Mouse (Mus musculus) adrenal gland, adult 18-20 months (tissue): Measurements from ENCODE around the gene Gm9970. TPM values are rescaled to one million over a fixed set of nuclear protein-coding genes. Genes with fewer than 3 reads are reported as not detected.

ENCODE experiments used
- DNase-seq, 2 experiments: peaks; one replicate each; pipeline ENCODE4 v3.0.0; 2021 to 2022; ENCODE audit warnings: low spot score in 2 of 2
- total RNA-seq, 2 experiments: library from RNA; stranded (reverse); gene quantifications; 1 replicate in 1 of 2; 2 replicates in 1 of 2; pipeline ENCODE4 v1.2.3; 2021

Gm9970 gene
- total RNA-seq, 2 experiments from 2014 or later: 0.60 TPM; not detected in 1

DNA sequence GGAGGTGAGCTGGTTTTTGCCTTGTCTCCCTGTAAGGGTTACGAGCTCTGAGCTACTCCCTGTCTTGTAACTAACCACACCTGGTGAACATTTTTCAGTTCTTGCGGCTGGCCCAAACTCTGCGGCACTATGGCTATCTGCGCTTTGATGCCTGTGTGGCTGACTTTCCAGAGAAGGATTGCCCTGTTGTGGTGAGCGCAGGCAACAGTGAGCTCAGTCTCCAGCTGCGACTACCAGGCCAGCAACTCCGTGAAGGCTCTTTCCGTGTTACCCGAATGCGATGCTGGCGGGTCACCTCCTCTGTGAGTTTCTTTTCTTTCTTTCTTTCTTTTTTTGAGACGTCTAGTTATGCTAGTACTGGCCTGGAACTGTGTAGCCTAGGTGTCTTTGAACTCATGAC lies 44.0 kb downstream of the Gm9970 start:
- DNase-seq: no peak

DNA sequence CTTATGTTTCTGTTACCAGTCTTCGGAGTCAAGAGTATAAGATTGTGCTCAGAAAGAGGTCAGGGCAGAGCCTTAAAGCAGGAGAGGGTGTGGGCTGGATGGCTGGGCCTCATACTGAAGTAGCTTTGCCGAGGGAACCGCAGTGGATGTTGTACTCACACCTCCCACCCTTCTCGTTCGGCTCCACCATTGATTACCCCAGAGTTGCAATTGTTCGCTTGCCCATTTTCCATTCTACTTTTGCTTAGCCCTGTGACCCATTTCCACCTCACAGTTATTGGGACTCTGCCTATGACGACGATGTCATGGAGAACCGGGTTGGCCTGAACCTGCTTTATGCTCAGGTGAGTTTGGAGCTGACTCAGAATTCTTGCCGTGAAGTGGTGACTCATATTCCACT lies 44.8 kb downstream of the Gm9970 start:
- DNase-seq: no peak

DNA sequence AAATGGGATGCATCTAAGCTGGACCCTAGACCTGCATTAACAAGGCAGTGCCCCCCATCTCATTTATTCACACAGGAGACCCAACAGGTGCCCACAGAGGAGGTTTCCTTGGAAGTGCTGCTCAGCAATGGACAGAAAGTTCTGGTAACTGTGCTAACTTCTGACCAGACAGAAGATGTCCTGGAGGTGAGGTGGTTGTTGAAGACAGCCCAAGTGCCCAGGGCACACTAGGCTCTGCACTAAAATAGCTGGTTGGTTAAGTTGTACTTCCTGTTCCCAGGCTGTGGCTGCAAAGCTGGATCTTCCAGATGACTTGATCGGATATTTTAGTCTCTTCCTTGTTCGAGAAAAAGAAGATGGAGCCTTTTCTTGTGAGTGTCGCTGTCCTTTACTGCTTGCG lies 45.4 kb downstream of the Gm9970 start:
- no peak for DNase-seq

DNA sequence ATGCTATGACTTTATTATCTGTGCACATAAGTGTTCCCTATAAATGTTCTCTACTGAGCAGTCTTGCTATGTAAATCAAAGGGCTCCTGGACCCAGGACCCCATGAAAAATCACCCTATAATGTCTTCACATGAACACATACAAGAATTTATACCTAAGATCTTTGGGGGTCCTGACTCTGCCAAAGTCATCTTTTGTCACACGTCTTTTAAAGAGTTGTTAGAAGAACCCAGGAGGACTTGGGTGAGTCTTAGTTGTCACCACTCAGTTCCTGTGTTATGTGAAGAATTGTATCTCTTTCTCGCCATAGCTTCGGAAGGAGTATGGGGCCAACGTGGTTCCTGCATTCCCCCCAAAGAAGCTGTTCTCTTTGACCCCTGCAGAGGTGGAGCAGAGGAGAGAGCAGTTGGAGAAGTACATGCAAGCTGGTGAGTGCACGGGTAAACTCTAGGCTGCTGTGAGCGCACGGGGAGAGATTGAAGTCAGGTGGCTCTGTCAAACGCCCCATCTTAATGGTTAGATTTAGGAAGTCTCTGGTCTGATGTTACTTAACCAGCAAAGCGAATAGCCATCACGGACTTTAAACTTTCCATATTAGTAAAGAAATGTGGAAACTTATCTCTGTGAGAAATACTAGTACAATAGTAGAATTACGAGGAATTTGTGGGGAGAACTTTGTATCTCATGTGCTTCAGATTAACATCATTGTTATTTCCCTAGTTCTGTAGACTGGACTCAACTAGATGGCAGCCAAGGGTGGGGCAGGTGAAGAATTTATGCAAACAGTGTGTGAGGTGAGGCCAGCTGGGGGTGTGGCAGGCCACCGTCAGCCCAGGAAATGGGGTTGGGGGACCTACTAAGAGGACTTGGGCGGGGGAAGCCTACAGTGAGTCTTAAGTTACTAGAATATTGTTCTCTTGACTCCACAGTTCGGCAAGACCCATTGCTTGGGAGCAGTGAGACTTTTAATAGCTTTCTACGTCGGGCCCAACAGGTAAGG lies 46.2 kb downstream of the Gm9970 start:
- no peak for DNase-seq

DNA sequence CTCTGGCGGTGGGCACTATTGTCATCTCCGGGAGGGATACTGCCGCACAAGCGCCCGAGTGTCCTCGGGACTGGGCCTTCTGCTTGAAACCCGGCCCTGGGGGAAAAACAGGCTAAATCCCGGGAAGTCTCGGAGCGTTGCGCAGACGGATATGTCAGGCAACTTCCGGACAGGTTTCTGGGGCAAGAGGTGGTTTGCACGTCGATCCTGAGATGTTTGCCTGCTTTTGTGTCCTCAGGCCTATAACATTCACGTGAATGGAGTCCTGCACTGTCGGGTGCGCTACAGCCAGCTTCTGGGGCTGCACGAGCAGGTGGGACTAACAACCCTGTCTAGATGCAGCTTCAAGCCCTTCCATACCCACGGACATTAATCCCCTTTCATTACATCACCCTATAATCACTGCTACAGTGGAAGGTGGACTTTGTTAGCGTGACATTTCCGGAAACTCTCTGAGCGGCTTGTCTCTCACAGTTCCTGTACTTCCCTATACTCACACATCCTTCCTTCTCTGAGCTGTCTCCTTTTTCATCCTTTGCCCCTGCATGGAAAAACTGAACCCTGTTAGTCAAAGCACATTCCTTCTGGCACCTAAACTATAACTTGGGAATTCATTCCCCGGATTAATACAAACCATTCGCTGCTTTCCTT lies 47.3 kb downstream of the Gm9970 start:
- DNase-seq: no peak

DNA sequence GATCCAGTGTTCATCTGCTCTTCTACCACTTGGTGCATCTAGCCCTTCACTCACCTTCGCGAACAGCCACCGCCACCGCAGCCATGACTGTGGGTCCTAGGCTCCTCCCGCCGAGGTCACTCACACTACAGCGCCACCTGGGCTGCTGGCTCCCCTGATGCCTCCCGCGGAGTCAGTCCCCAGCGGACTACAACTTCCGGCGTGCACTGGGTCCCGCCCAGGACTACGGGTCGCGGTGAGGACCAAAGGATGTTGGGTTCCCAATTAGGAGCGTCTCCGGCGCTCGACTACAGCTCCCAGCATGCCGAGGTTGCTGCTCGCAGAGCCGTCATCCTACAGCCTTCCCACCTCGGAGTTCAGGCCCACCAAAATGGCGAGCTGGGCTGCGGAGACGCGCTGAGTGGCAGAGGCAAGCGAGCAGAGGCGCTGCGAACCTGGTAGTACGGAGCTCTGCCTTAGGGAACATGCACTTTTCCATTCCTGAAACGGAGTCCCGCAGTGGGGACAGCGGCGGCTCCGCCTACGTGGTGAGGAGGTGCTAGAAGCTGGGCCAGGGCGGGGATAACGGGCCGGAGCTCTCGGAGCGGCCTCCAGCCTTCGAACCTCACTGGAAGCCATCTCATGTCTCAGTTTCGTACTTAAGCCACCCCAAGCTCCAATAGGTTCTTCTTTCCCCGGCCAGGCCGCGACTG lies 47.9 kb downstream of the Gm9970 start, which contains the start of the genes Snx17 and Eif2b4:
Gene Snx17, plus strand, starts transcription at position 289 of the 692 bp plus-strand sequence.
Gene Eif2b4, minus strand, starts transcription at position 492 of the 692 bp plus-strand sequence.
- peak; percentile 99 for DNase-seq

- peak; percentile 82 to 88 for DNase-seq
These were observed 48.7 kb downstream of the Gm9970 start for GRCm38 (mm10) chr5:31192045-31192938.

Other genes with a start within 250 kb of the Gm9970 start
- 100 to 1,000 TPM; 104 to 109 TPM for gene Atraid, start 192.9 kb downstream of the Gm9970 start, total RNA-seq
- gene Slc5a6, start 192.3 kb downstream of the Gm9970 start, total RNA-seq: 10 to 100 TPM; 31.6 to 33.1 TPM
- gene Cad, start 186.5 kb downstream of the Gm9970 start, total RNA-seq: 10 to 100 TPM; 17.5 to 25.4 TPM
- not detected for gene Dnajc5g, start 134.9 kb downstream of the Gm9970 start, total RNA-seq
- gene Slc30a3, start 133.0 kb downstream of the Gm9970 start, total RNA-seq: not detected
- under 1 TPM in 1 of 2 experiments, not detected in 1; 0.35 TPM for gene Trim54, start 124.5 kb downstream of the Gm9970 start, total RNA-seq
- not detected for gene Ucn, start 102.4 kb downstream of the Gm9970 start, total RNA-seq
- 10 to 100 TPM; 59.1 to 61.5 TPM for gene Mpv17, start 87.0 kb downstream of the Gm9970 start, total RNA-seq
- 1 to 10 TPM; 1.9 to 2.2 TPM for gene Gm29609, start 61.3 kb downstream of the Gm9970 start, total RNA-seq
- gene Gtf3c2, start 61.1 kb downstream of the Gm9970 start, total RNA-seq: 10 to 100 TPM; 43.8 to 55.2 TPM
- gene Snx17, start 48.0 kb downstream of the Gm9970 start, total RNA-seq: 100 to 1,000 TPM; 103 to 108 TPM
- 10 to 100 TPM; 54.9 to 69.8 TPM for gene Eif2b4, start 47.8 kb downstream of the Gm9970 start, total RNA-seq
- 10 to 100 TPM; 25.9 to 29.2 TPM for gene Zfp513, start 38.9 kb downstream of the Gm9970 start, total RNA-seq
- gene Ppm1g, start 20.5 kb downstream of the Gm9970 start, total RNA-seq: 100 to 1,000 TPM; 110 to 129 TPM
- 10 to 100 TPM; 66.7 to 89.4 TPM for gene Nrbp1, start 368 bp downstream of the Gm9970 start, total RNA-seq
- gene Krtcap3, start 10.5 kb upstream of the Gm9970 start, total RNA-seq: 1 to 10 TPM; 4.9 to 6.5 TPM
- 10 to 100 TPM; 34.9 to 37.9 TPM for gene Ift172, start 49.9 kb upstream of the Gm9970 start, total RNA-seq
- gene Fndc4, start 54.8 kb upstream of the Gm9970 start, total RNA-seq: 10 to 100 TPM in 1 of 2 experiments, 1 to 10 TPM in 1; 9.5 to 10.3 TPM
- gene Gckr, start 56.2 kb upstream of the Gm9970 start, total RNA-seq: under 1 TPM; 0.22 to 0.36 TPM
- 10 to 100 TPM; 15.1 to 19.4 TPM for gene Zfp512, start 211.2 kb upstream of the Gm9970 start, total RNA-seq
- under 1 TPM in 1 of 2 experiments, not detected in 1; 0.13 TPM for gene 4930548H24Rik, start 244.5 kb upstream of the Gm9970 start, total RNA-seq